Mouse (Mus musculus) limb, embryonic 10.5 days (tissue): ENCODE measurements around the gene Ccl26. TPM values are rescaled to one million over a fixed set of nuclear protein-coding genes. Genes with fewer than 3 reads are reported as not detected.

Experiments used
- polyA plus RNA-seq: library from polyadenylated mRNA; unstranded; fragments of >200 nt; fragmentation: Nextera tagmentation; extraction: Ambion mirVana; gene quantifications from 2 replicates; pipeline ENCODE4 v1.2.1, GENCODE M21; 2016

Gene Ccl26
- polyA plus RNA-seq, 1 experiment from 2014 or later: not detected

Other genes starting within 250 kb of the Ccl26 start
- not detected in 2 replicates for gene Fkbp6, start 213.5 kb downstream of the Ccl26 start, polyA plus RNA-seq
- gene Trim50, start 210.3 kb downstream of the Ccl26 start, polyA plus RNA-seq: not detected in 2 replicates
- gene Nsun5, start 193.6 kb downstream of the Ccl26 start, polyA plus RNA-seq: 53.2 and 58.5 TPM in 2 replicates
- gene Pom121, start 169.0 kb downstream of the Ccl26 start, polyA plus RNA-seq: 23.0 and 23.4 TPM in 2 replicates
- 46.1 and 49.1 TPM in 2 replicates for gene Hip1, start 18.4 kb downstream of the Ccl26 start, polyA plus RNA-seq
- gene Ccl24, start 9.5 kb upstream of the Ccl26 start, polyA plus RNA-seq: 0.54 TPM in 1 of 2 replicates, not detected in the other
- 61.4 and 62.5 TPM in 2 replicates for gene Rhbdd2, start 69.0 kb upstream of the Ccl26 start, polyA plus RNA-seq
- 166 and 179 TPM in 2 replicates for gene Por, start 106.5 kb upstream of the Ccl26 start, polyA plus RNA-seq
- 54.1 and 62.5 TPM in 2 replicates for gene Tmem120a, start 180.9 kb upstream of the Ccl26 start, polyA plus RNA-seq
- not detected in 2 replicates for gene Styxl1, start 214.8 kb upstream of the Ccl26 start, polyA plus RNA-seq
- 600 and 631 TPM in 2 replicates for gene Mdh2, start 214.9 kb upstream of the Ccl26 start, polyA plus RNA-seq
- gene Srrm3, start 243.3 kb upstream of the Ccl26 start, polyA plus RNA-seq: not detected in 2 replicates